Mouse (Mus musculus): ENCODE measurements at regions not wholly inside any gene's neighbourhood (a gene's known extent, or its start where the extent isn't known, plus 50 kb on each side); places are given as distances from the start of the nearest gene placed in this dataset.

DNA sequence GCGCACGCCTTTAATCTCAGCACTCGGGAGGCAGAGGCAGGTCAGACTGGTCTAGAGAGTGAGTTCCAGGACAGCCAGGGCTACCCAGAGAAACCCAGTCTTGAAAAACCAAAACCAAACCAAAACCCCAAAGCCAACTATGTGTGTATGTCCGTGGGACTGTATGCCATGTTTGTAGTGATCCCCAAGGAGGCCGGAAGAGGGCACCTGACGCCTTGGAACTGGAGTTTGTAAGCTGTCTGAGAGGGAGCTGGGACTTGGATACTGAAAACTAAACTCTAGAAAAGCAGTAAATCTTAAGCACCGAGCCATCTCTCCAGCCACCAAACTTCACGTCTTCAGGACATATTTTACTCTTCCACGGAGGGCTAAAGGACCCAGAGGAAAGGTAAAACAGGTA, 93.8 kb upstream of the Chd2 start:
- Histone ChIP-seq H3K4me1 (ENCODE audit: control insufficient read depth, insufficient read depth, low read length) (no peaks in the 10 kb centered on the region), H3K9me3 (replicated peaks; ENCODE audit: control insufficient read depth, insufficient read depth, low read length, poor library complexity, severe bottlenecking) (no peaks in the 10 kb centered on the region), H3K27me3 (ENCODE audit: control insufficient read depth, insufficient read depth, low read length, poor library complexity, severe bottlenecking) (no peaks in the 10 kb centered on the region), H3K27ac (ENCODE audit: insufficient read depth, low read length) (no peak overlapping the region), H3K36me3 (ENCODE audit: control insufficient read depth, insufficient read depth, low read length, poor library complexity, severe bottlenecking) (no peaks in the 10 kb centered on the region), H3K9ac (ENCODE audit: low read depth, poor library complexity, severe bottlenecking) (no peak overlapping the region), H3K4me3 (ENCODE audit: low read depth, low read length) (no peak overlapping the region)
- TF ChIP-seq POLR2A (IDR thresholded peaks at IDR 0.05; ENCODE audit: insufficient read depth, low read length) = no peak
- TF ChIP-seq EP300 (IDR thresholded peaks at IDR 0.05; ENCODE audit: insufficient read depth, low read depth, low read length) = no peak
- TF ChIP-seq CTCF (IDR thresholded peaks at IDR 0.05; ENCODE audit: low read depth, low read length) = no peak

DNA sequence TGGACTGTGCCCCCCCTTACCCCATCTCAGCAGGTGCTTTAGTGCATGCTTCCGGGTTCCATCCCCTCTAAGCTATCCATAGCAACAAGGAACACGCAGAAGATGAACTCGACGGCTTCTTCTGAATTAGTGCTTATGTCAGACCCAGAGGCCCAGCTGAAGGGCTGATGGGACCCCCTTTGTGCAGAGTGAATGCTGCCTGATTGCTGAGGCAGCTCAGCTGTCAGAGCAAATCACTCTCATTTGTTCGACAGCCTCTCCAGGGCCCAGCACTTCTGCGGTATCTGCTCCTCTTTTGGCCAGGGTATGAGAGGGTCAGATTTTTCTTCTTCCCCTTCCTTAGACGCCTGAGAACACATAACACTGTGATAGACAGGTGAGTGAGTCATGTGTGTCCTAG, 89.2 kb upstream of the Chd2 start:
- Histone ChIP-seq H3K9ac (ENCODE audit: low read depth, poor library complexity, severe bottlenecking) (no peak overlapping the region), H3K27me3 (ENCODE audit: control insufficient read depth, insufficient read depth, low read length, poor library complexity, severe bottlenecking) (no peaks in the 10 kb centered on the region), H3K36me3 (ENCODE audit: control insufficient read depth, insufficient read depth, low read length, poor library complexity, severe bottlenecking) (no peaks in the 10 kb centered on the region), H3K4me3 (ENCODE audit: low read depth, low read length) (no peak overlapping the region), H3K4me1 (ENCODE audit: control insufficient read depth, insufficient read depth, low read length) (peaks cover 5% of the 10 kb centered on the region), H3K27ac (ENCODE audit: insufficient read depth, low read length) (no peak overlapping the region), H3K9me3 (replicated peaks; ENCODE audit: control insufficient read depth, insufficient read depth, low read length, poor library complexity, severe bottlenecking) (no peaks in the 10 kb centered on the region)
- TF ChIP-seq EP300 (IDR thresholded peaks at IDR 0.05; ENCODE audit: insufficient read depth, low read depth, low read length) = no peak
- TF ChIP-seq POLR2A (IDR thresholded peaks at IDR 0.05; ENCODE audit: insufficient read depth, low read length) = no peak
- no peak for TF ChIP-seq CTCF (IDR thresholded peaks at IDR 0.05; ENCODE audit: low read depth, low read length)

- H3K9me3 ChIP-seq (replicated peaks; ENCODE audit: control insufficient read depth, insufficient read depth, low read length, poor library complexity, severe bottlenecking) = no peaks in the 10 kb centered on the region
- TF ChIP-seq POLR2A (IDR thresholded peaks at IDR 0.05; ENCODE audit: insufficient read depth, low read length) (no peak), EP300 (IDR thresholded peaks at IDR 0.05; ENCODE audit: insufficient read depth, low read depth, low read length) (no peak), CTCF (IDR thresholded peaks at IDR 0.05; ENCODE audit: low read depth, low read length) (no peak)
- no peak overlapping the region; the same call in 1 of the 2 replicates for H3K27ac ChIP-seq (ENCODE audit: insufficient read depth, low read length)
- peaks cover 5% of the 10 kb centered on the region for H3K4me1 ChIP-seq (ENCODE audit: control insufficient read depth, insufficient read depth, low read length)
- no peak overlapping the region for H3K4me3 ChIP-seq (ENCODE audit: low read depth, low read length)
- H3K9ac ChIP-seq (ENCODE audit: low read depth, poor library complexity, severe bottlenecking) = no peak overlapping the region
- H3K27me3 ChIP-seq (ENCODE audit: control insufficient read depth, insufficient read depth, low read length, poor library complexity, severe bottlenecking) = no peaks in the 10 kb centered on the region
- no peaks in the 10 kb centered on the region for H3K36me3 ChIP-seq (ENCODE audit: control insufficient read depth, insufficient read depth, low read length, poor library complexity, severe bottlenecking)
Observed at GRCm38 (mm10) chr7:73629182-73629581, 87.6 kb upstream of the Chd2 start.

DNA sequence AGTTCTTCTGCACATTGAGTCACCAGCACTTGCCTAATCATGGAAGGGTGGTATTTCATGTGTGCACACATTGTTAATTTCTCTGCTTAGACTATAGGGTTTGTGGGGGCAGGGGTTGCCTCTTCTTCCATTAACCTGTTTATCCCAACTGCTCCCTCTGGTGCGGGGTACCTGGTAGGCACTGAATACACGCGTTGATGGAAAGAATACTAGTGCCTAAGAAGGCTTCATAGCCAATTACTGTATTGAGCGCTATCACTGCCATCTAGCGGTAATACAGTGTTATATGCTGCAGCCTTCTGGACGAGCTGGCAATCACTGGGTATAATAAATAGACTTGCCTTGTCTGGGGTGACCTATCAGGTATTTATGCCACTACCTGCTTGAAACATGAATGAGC, 86.4 kb upstream of the Chd2 start:
- H3K27ac ChIP-seq (ENCODE audit: insufficient read depth, low read length) = peak overlapping the region; percentile 64
- no peaks in the 10 kb centered on the region for H3K9me3 ChIP-seq (replicated peaks; ENCODE audit: control insufficient read depth, insufficient read depth, low read length, poor library complexity, severe bottlenecking)
- peak overlapping the region; percentile 31 for H3K9ac ChIP-seq (ENCODE audit: low read depth, poor library complexity, severe bottlenecking)
- no peaks in the 10 kb centered on the region for H3K27me3 ChIP-seq (ENCODE audit: control insufficient read depth, insufficient read depth, low read length, poor library complexity, severe bottlenecking)
- TF ChIP-seq CTCF (IDR thresholded peaks at IDR 0.05; ENCODE audit: low read depth, low read length) (peak; percentile 29), POLR2A (IDR thresholded peaks at IDR 0.05; ENCODE audit: insufficient read depth, low read length) (no peak)
- no peak overlapping the region for H3K4me3 ChIP-seq (ENCODE audit: low read depth, low read length)
- peaks cover 5% of the 10 kb centered on the region for H3K4me1 ChIP-seq (ENCODE audit: control insufficient read depth, insufficient read depth, low read length)
- H3K36me3 ChIP-seq (ENCODE audit: control insufficient read depth, insufficient read depth, low read length, poor library complexity, severe bottlenecking) = no peaks in the 10 kb centered on the region

DNA sequence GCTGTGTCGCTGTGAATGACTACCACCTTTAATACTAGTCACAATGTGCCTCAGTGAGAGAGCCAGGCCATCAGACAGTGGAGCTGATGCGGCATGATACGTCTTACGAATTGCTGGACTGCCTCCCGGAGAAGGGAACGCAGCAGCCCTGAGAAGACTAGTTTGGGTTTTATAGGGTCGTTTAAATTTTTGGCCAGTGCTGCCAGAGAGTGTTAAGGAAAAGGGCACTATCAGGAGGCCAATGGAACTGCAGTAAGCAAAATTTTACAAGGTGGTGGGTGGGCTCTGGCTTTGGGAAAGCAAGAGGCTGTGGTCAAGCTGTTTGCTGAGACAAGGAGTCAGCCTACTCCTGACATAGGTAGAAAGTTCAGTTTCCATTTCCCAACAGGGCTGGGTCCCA, 84.7 kb upstream of the Chd2 start:
- TF ChIP-seq EP300 (IDR thresholded peaks at IDR 0.05; ENCODE audit: insufficient read depth, low read depth, low read length) = no peak
- no peaks in the 10 kb centered on the region for H3K36me3 ChIP-seq (ENCODE audit: control insufficient read depth, insufficient read depth, low read length, poor library complexity, severe bottlenecking)
- H3K27me3 ChIP-seq (ENCODE audit: control insufficient read depth, insufficient read depth, low read length, poor library complexity, severe bottlenecking) = no peaks in the 10 kb centered on the region
- H3K9ac ChIP-seq (ENCODE audit: low read depth, poor library complexity, severe bottlenecking) = 0 out of 2 replicates have a peak overlapping the region, but pooled peaks have one; percentile 31
- no peaks in the 10 kb centered on the region for H3K9me3 ChIP-seq (replicated peaks; ENCODE audit: control insufficient read depth, insufficient read depth, low read length, poor library complexity, severe bottlenecking)
- 0 out of 2 replicates have a peak overlapping the region, but pooled peaks have one; percentile 55 for H3K27ac ChIP-seq (ENCODE audit: insufficient read depth, low read length)
- no peak overlapping the region for H3K4me3 ChIP-seq (ENCODE audit: low read depth, low read length)
- peaks cover 5% of the 10 kb centered on the region for H3K4me1 ChIP-seq (ENCODE audit: control insufficient read depth, insufficient read depth, low read length)

DNA sequence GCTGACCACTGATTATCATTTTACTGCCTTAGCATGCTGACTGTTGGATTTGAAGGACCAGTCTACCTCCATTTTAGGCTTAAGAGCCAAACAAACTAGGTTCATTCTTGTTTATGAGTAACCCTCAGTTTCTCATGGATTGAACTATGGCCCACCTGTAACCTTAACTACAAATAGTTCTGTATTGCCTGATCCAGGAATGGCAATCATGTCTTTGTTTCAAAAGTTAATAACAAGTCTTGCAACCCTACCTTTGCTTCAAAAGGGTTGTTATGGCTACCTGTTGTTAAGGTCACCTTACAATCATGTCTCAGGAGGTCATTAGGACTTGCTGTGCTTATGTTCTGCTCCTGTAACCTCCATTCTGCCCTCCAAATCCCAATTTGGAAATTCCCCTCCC, 84.0 kb upstream of the Chd2 start:
- no peak overlapping the region for H3K9ac ChIP-seq (ENCODE audit: low read depth, poor library complexity, severe bottlenecking)
- no peak for TF ChIP-seq EP300 (IDR thresholded peaks at IDR 0.05; ENCODE audit: insufficient read depth, low read depth, low read length)
- TF ChIP-seq POLR2A (IDR thresholded peaks at IDR 0.05; ENCODE audit: insufficient read depth, low read length) = no peak
- no peak for TF ChIP-seq CTCF (IDR thresholded peaks at IDR 0.05; ENCODE audit: low read depth, low read length)
- no peak overlapping the region for H3K4me3 ChIP-seq (ENCODE audit: low read depth, low read length)
- H3K27me3 ChIP-seq (ENCODE audit: control insufficient read depth, insufficient read depth, low read length, poor library complexity, severe bottlenecking) = no peaks in the 10 kb centered on the region
- no peaks in the 10 kb centered on the region for H3K9me3 ChIP-seq (replicated peaks; ENCODE audit: control insufficient read depth, insufficient read depth, low read length, poor library complexity, severe bottlenecking)
- H3K27ac ChIP-seq (ENCODE audit: insufficient read depth, low read length) = peak overlapping the region; percentile 47; the same call in 1 of the 2 replicates
- no peaks in the 10 kb centered on the region for H3K36me3 ChIP-seq (ENCODE audit: control insufficient read depth, insufficient read depth, low read length, poor library complexity, severe bottlenecking)
- peaks cover 5% of the 10 kb centered on the region for H3K4me1 ChIP-seq (ENCODE audit: control insufficient read depth, insufficient read depth, low read length)

Data from ES-Bruce4 (cell line).